Mouse (Mus musculus) MEL (cell line): ENCODE measurements around the gene Bex3. TPM values are rescaled to one million over a fixed set of nuclear protein-coding genes. Genes with fewer than 3 reads are reported as not detected.

Source experiments
- DNase-seq: peaks from one replicate; pipeline ENCODE4 v3.0.0; 2011; ENCODE audit warnings: low read depth, low spot score
- H3K27ac ChIP-seq: 2 replicates; pipeline ENCODE4 v1.5.1; 2012; ENCODE audit warnings: low read depth, mild to moderate bottlenecking, control low read depth, low read length, moderate library complexity; ENCODE audit not compliant: control insufficient read depth
- H3K27me3 ChIP-seq, 2 experiments: fragments of 150-350 bp in 1 of 2; sonication (generic) in 1 of 2; 2 replicates each; pipeline ENCODE4 v1.6.1; 2012; ENCODE audit warnings: low read length in 2 of 2, mild to moderate bottlenecking in 2 of 2, improper control_type of control experiment in 1 of 2, moderate library complexity in 1 of 2; ENCODE audit not compliant: insufficient read depth in 2 of 2, control insufficient read depth in 1 of 2
- H3K36me3 ChIP-seq, 2 experiments: 2 replicates each; pipeline ENCODE4 v1.6.1; 2012 to 2014; ENCODE audit warnings: low read length in 2 of 2, improper control_type of control experiment in 1 of 2, inconsistent platforms in 1 of 2, mild to moderate bottlenecking in 1 of 2; ENCODE audit not compliant: insufficient read depth in 2 of 2, control insufficient read depth in 1 of 2
- H3K4me1 ChIP-seq, 2 experiments: fragments of 150-350 bp in 1 of 2; sonication (generic) in 1 of 2; 2 replicates each; pipeline ENCODE4 v1.6.1; 2012; ENCODE audit warnings: low read length in 2 of 2, improper control_type of control experiment in 1 of 2, mild to moderate bottlenecking in 1 of 2; ENCODE audit not compliant: insufficient read depth in 2 of 2, control insufficient read depth in 1 of 2
- H3K4me3 ChIP-seq, 2 experiments: fragments of 150-350 bp in 1 of 2; sonication (generic) in 1 of 2; 2 replicates each; pipeline ENCODE4 v1.5.1; 2012; ENCODE audit warnings: low read depth in 2 of 2, low read length in 2 of 2, mild to moderate bottlenecking in 2 of 2, moderate library complexity in 2 of 2, control low read depth in 1 of 2, improper control_type of control experiment in 1 of 2; ENCODE audit not compliant: control insufficient read depth in 1 of 2, insufficient read depth in 1 of 2
- H3K79me2 ChIP-seq: 2 replicates; pipeline ENCODE4 v1.6.1; 2012; ENCODE audit warnings: mild to moderate bottlenecking, low read length, moderate library complexity; ENCODE audit not compliant: control insufficient read depth, poor library complexity, insufficient read depth
- H3K9ac ChIP-seq: 2 replicates; pipeline ENCODE4 v1.6.1; 2012; ENCODE audit warnings: low read depth, mild to moderate bottlenecking, control low read depth, low read length, moderate library complexity; ENCODE audit not compliant: control insufficient read depth, poor library complexity, severe bottlenecking
- H3K9me3 ChIP-seq: fragments of 150-350 bp; sonication (generic); replicated peaks from 2 replicates; pipeline ENCODE4 v1.6.1; 2012; ENCODE audit warnings: mild to moderate bottlenecking, low read length, improper control_type of control experiment, moderate library complexity; ENCODE audit not compliant: insufficient read depth
- BHLHE40 ChIP-seq: IDR thresholded peaks from 2 replicates; pipeline ENCODE4 v1.6.1; 2012; ENCODE audit warnings: low read depth, mild to moderate bottlenecking, inconsistent platforms, low read length, improper control_type of control experiment, borderline replicate concordance
- E2F4 ChIP-seq: IDR thresholded peaks from 2 replicates; pipeline ENCODE4 v1.6.1; 2011; ENCODE audit warnings: low read depth, low read length, improper control_type of control experiment, borderline replicate concordance
- ELF1 ChIP-seq: IDR thresholded peaks from 2 replicates; pipeline ENCODE4 v1.6.1; 2014; ENCODE audit warnings: low read depth, mild to moderate bottlenecking, inconsistent platforms, low read length, improper control_type of control experiment, moderate library complexity
- EP300 ChIP-seq, 2 experiments: IDR thresholded peaks; 2 replicates each; pipeline ENCODE4 v1.6.1; 2011; ENCODE audit warnings: improper control_type of control experiment in 2 of 2, low read length in 2 of 2, low read depth in 1 of 2, mild to moderate bottlenecking in 1 of 2
- GABPA ChIP-seq: IDR thresholded peaks from 2 replicates; pipeline ENCODE4 v1.6.1; 2012; ENCODE audit warnings: low read depth, mild to moderate bottlenecking, inconsistent platforms, low read length, improper control_type of control experiment, moderate library complexity
- HCFC1 ChIP-seq: IDR thresholded peaks from 2 replicates; pipeline ENCODE4 v1.6.1; 2012; ENCODE audit warnings: low read depth, mild to moderate bottlenecking, inconsistent platforms, low read length, improper control_type of control experiment, moderate library complexity
- JUND ChIP-seq: IDR thresholded peaks from 2 replicates; pipeline ENCODE4 v1.6.1; 2011; ENCODE audit warnings: low read depth, mild to moderate bottlenecking, improper control_type of control experiment, low read length
- MAFK ChIP-seq: IDR thresholded peaks from 2 replicates; pipeline ENCODE4 v1.6.1; 2011; ENCODE audit warnings: low read depth, mild to moderate bottlenecking, low read length, improper control_type of control experiment, borderline replicate concordance
- MAX ChIP-seq: IDR thresholded peaks from 2 replicates; pipeline ENCODE4 v1.6.1; 2011; ENCODE audit warnings: low read length, improper control_type of control experiment
- MEF2A ChIP-seq: IDR thresholded peaks from 2 replicates; pipeline ENCODE4 v1.6.1; 2014; ENCODE audit warnings: low read depth, mild to moderate bottlenecking, inconsistent platforms, low read length, improper control_type of control experiment; ENCODE audit not compliant: poor library complexity, insufficient replicate concordance, severe bottlenecking; ENCODE audit errors: extremely low read depth
- MXI1 ChIP-seq: IDR thresholded peaks from 2 replicates; pipeline ENCODE4 v1.6.1; 2011; ENCODE audit warnings: mild to moderate bottlenecking, low read depth, low read length, improper control_type of control experiment
- MYB ChIP-seq: IDR thresholded peaks from 2 replicates; pipeline ENCODE4 v1.6.1; 2011; ENCODE audit warnings: mild to moderate bottlenecking, low read depth, low read length, improper control_type of control experiment
- NRF1 ChIP-seq: IDR thresholded peaks from 2 replicates; pipeline ENCODE4 v1.6.1; 2014; ENCODE audit warnings: low read depth, mild to moderate bottlenecking, inconsistent platforms, low read length, improper control_type of control experiment, moderate library complexity; ENCODE audit not compliant: poor library complexity, insufficient read depth, severe bottlenecking
- POLR2A ChIP-seq, 2 experiments: IDR thresholded peaks; 2 replicates each; pipeline ENCODE4 v1.6.1; 2011 to 2012; ENCODE audit warnings: low read length in 2 of 2, mild to moderate bottlenecking in 2 of 2, control low read depth in 1 of 2, improper control_type of control experiment in 1 of 2, low read depth in 1 of 2, moderate library complexity in 1 of 2; ENCODE audit not compliant: control insufficient read depth in 1 of 2, insufficient read depth in 1 of 2, poor library complexity in 1 of 2
- RAD21 ChIP-seq: IDR thresholded peaks from 2 replicates; pipeline ENCODE4 v1.6.1; 2011; ENCODE audit warnings: mild to moderate bottlenecking, low read depth, low read length, improper control_type of control experiment
- RCOR1 ChIP-seq: IDR thresholded peaks from 2 replicates; pipeline ENCODE4 v1.6.1; 2012; ENCODE audit warnings: low read depth, mild to moderate bottlenecking, inconsistent platforms, low read length, improper control_type of control experiment
- SMC3 ChIP-seq: IDR thresholded peaks from 2 replicates; pipeline ENCODE4 v1.6.1; 2011; ENCODE audit warnings: low read depth, low read length, improper control_type of control experiment
- TAL1 ChIP-seq: IDR thresholded peaks from 2 replicates; pipeline ENCODE4 v1.6.1; 2012; ENCODE audit warnings: mild to moderate bottlenecking, inconsistent platforms, low read length, moderate library complexity, mixed read lengths
- TCF12 ChIP-seq: IDR thresholded peaks from 2 replicates; pipeline ENCODE4 v1.6.1; 2014; ENCODE audit warnings: low read depth, mild to moderate bottlenecking, inconsistent platforms, low read length, improper control_type of control experiment, moderate library complexity
- USF1 ChIP-seq: IDR thresholded peaks from 2 replicates; pipeline ENCODE4 v1.6.1; 2014; ENCODE audit warnings: low read depth, mild to moderate bottlenecking, inconsistent platforms, low read length, improper control_type of control experiment, moderate library complexity
- USF2 ChIP-seq, 2 experiments: IDR thresholded peaks; 2 replicates each; pipeline ENCODE4 v1.6.1; 2011 to 2012; ENCODE audit warnings: improper control_type of control experiment in 2 of 2, low read length in 2 of 2, borderline replicate concordance in 1 of 2, inconsistent platforms in 1 of 2, low read depth in 1 of 2, mild to moderate bottlenecking in 1 of 2; ENCODE audit not compliant: insufficient read depth in 1 of 2
- ZC3H11A ChIP-seq: IDR thresholded peaks from 2 replicates; pipeline ENCODE4 v1.6.1; 2012; ENCODE audit warnings: low read depth, mild to moderate bottlenecking, inconsistent platforms, low read length, improper control_type of control experiment
- ZKSCAN1 ChIP-seq: IDR thresholded peaks from 2 replicates; pipeline ENCODE4 v1.6.1; 2012; ENCODE audit warnings: low read depth, mild to moderate bottlenecking, inconsistent platforms, low read length, improper control_type of control experiment, moderate library complexity
- ZMIZ1 ChIP-seq: IDR thresholded peaks from 2 replicates; pipeline ENCODE4 v1.6.1; 2012; ENCODE audit warnings: low read depth, mild to moderate bottlenecking, inconsistent platforms, low read length, improper control_type of control experiment, moderate library complexity
- polyA plus RNA-seq, 2 experiments: library from polyadenylated mRNA; stranded (reverse) in 1 of 2; unstranded in 1 of 2; fragments of >175 nt in 1 of 2; fragments of >200 nt in 1 of 2; gene quantifications; 2 replicates each; pipeline versions ENCODE4 v1.2.1 to v1.2.4; 2012; ENCODE audit warnings: low replicate concordance in 2 of 2, low read depth in 1 of 2; ENCODE audit not compliant: insufficient read length in 2 of 2, insufficient read depth in 1 of 2, missing spikeins in 1 of 2
- total RNA-seq: library from RNA; depleted of rRNA; stranded (reverse); fragments of 300-350 nt; gene quantifications from 2 replicates; pipeline ENCODE4 v1.2.3, GENCODE M21; 2012

The Bex3 gene
- total and polyA plus RNA-seq, 3 experiments = 153 to 326 TPM; not detected in 1

- Histone ChIP-seq H3K79me2 (no peaks in the 10 kb centered on the region), H3K4me3 (no peak overlapping the region), H3K27ac (no peak overlapping the region), H3K4me1 (peaks cover 0 to 11% of the 10 kb centered on the region in 2 experiments; a peak in 1 of 4 replicates), H3K27me3 (no peaks in the 10 kb centered on the region; a peak in 2 of 4 replicates), H3K9ac (no peak overlapping the region), H3K36me3 (peaks cover 0 to 6% of the 10 kb centered on the region in 2 experiments; a peak in 2 of 4 replicates), H3K9me3 (no peaks in the 10 kb centered on the region)
- DNase-seq = peak; percentile 23
- TF ChIP-seq ZMIZ1 (no peak), MAX (no peak), TCF12 (no peak), GABPA (no peak), HCFC1 (no peak), ZC3H11A (no peak), SMC3 (no peak), JUND (no peak), RCOR1 (no peak), RAD21 (no peak), TAL1 (no peak), MXI1 (no peak), EP300 (IDR thresholded peaks at IDR 0.05; ENCODE audit: low read depth in 1 of 2, low read length in 2 of 2) (no peak), ELF1 (no peak), USF1 (no peak), BHLHE40 (no peak)
Observed at GRCm38 (mm10) chrX:136274542-136274941, 4.5 kb downstream of the Bex3 start.

GRCm38 (mm10) chrX:136275386-136275785, 5.3 kb downstream of the Bex3 start:
- peaks cover under 1 to 4% of the 10 kb centered on the region in 2 experiments for H3K27me3 ChIP-seq

More at GRCm38 (mm10) chrX:136275386-136275785, 5.3 kb downstream of the Bex3 start:
- Histone ChIP-seq H3K9ac (no peak overlapping the region), H3K36me3 (peaks cover 0 to 6% of the 10 kb centered on the region in 2 experiments; a peak in 2 of 4 replicates), H3K79me2 (no peaks in the 10 kb centered on the region), H3K27ac (no peak overlapping the region), H3K9me3 (no peaks in the 10 kb centered on the region), H3K4me1 (peaks cover 0 to 11% of the 10 kb centered on the region in 2 experiments; a peak in 1 of 4 replicates), H3K4me3 (no peak overlapping the region)
- DNase-seq = no peak
- TF ChIP-seq RCOR1 = no peak
- no peak for TF ChIP-seq MEF2A
- no peak for TF ChIP-seq TAL1
- TF ChIP-seq GABPA = no peak
- no peak for TF ChIP-seq EP300 (IDR thresholded peaks at IDR 0.05; ENCODE audit: low read depth in 1 of 2, low read length in 2 of 2)
- TF ChIP-seq HCFC1 = no peak
- TF ChIP-seq BHLHE40 = no peak
- TF ChIP-seq ELF1 = no peak
- TF ChIP-seq USF2 (IDR thresholded peaks at IDR 0.05; ENCODE audit: borderline replicate concordance in 1 of 2, insufficient read depth in 1 of 2, low read depth in 1 of 2, low read length in 2 of 2) = no peak
- no peak for TF ChIP-seq POLR2A (IDR thresholded peaks at IDR 0.05; ENCODE audit: control insufficient read depth in 1 of 2, insufficient read depth in 1 of 2, low read depth in 1 of 2, low read length in 2 of 2, poor library complexity in 1 of 2)
- no peak for TF ChIP-seq RAD21
- TF ChIP-seq MYB = no peak
- no peak for TF ChIP-seq NRF1
- TF ChIP-seq ZKSCAN1 = no peak
- TF ChIP-seq E2F4 = no peak
- TF ChIP-seq MAX = no peak
- TF ChIP-seq MAFK = no peak
